Mouse (Mus musculus): ENCODE data around the gene Hif3a.

- TF ChIP-seq CTCF (IDR thresholded peaks at IDR 0.05; ENCODE audit: borderline replicate concordance, control insufficient read depth, extremely low read depth, insufficient read depth, low read length, poor library complexity) = no peak
- no peak for TF ChIP-seq POLR2A (IDR thresholded peaks at IDR 0.05; ENCODE audit: control insufficient read depth, extremely low read depth, insufficient read depth, low read length, poor library complexity)
Measured at GRCm38 (mm10) chr7:17062845-17063244, 618 bp upstream of the Hif3a start.
